In genomic region chr5:28060506-28060905, GRCm38 (mm10) we compare ENCODE assay signal across 10 mouse cellular contexts. TPM values are rescaled to one million over a fixed set of nuclear protein-coding genes. Genes with fewer than 3 reads are reported as not detected.
DNase-seq lines count a peak whose midpoint lies in the region; ATAC-seq and TF ChIP-seq lines count a peak whose summit lies in the region.
"Had no signal": no experiment of that assay in that cellular context is flagged by ENCODE, and none has a peak within 500 bp of the region (broad histone marks: within the 10 kb centered on the region; RNA-seq: fewer than 3 reads in every experiment).

No protein-coding gene starts in this region.

- no peak for ATAC-seq in heart, embryonic 15.5 days (replicated peaks; ENCODE audit: insufficient number of reproducible peaks, insufficient read depth, low FRiP score, low read depth)
- ATAC-seq in lung, embryonic 14.5 days (ENCODE audit: insufficient read depth): 0 out of 2 replicates have a peak, but pooled peaks have one; percentile 60
- no peak for ATAC-seq in neural tube, embryonic 15.5 days (ENCODE audit: low FRiP score)

- H3K27me3 ChIP-seq in heart, embryonic 15.5 days: no peaks in the 10 kb centered on the region
- H3K27me3 ChIP-seq in lung, embryonic 14.5 days (ENCODE audit: insufficient read depth, low read length): no peaks in the 10 kb centered on the region
- no peaks in the 10 kb centered on the region for H3K27me3 ChIP-seq in neural tube, embryonic 15.5 days (replicated peaks)
- H3K27me3 ChIP-seq: limb, embryonic 15.5 days had no signal

- DNase-seq in adrenal gland, postnatal 10 days: peak; percentile 12
- no peak for DNase-seq in adrenal gland, adult 2 months
- no peak for DNase-seq in heart, adult 9 months (ENCODE audit: low spot score in 2 of 2)
- peak; percentile 75 to 76 for DNase-seq in cerebellum, postnatal 14 days
- peak; percentile 45 for DNase-seq in lung, embryonic 14.5 days
- DNase-seq in left cerebral cortex, adult 8-10 months (ENCODE audit: low spot score in 2 of 2): no peak
- DNase-seq: kidney, adult 2 months had no signal

- peak overlapping the region; percentile 61 for H3K27ac ChIP-seq in heart, embryonic 15.5 days
- peak overlapping the region; percentile 48 for H3K27ac ChIP-seq in lung, embryonic 14.5 days (ENCODE audit: low read depth)
- no peak overlapping the region for H3K27ac ChIP-seq in neural tube, embryonic 15.5 days (replicated peaks)
- H3K27ac ChIP-seq: limb, embryonic 15.5 days had no signal

- no peaks in the 10 kb centered on the region for H3K9me3 ChIP-seq in heart, embryonic 15.5 days (replicated peaks)
- no peaks in the 10 kb centered on the region for H3K9me3 ChIP-seq in lung, embryonic 14.5 days (ENCODE audit: low read depth, low read length)
- no peaks in the 10 kb centered on the region for H3K9me3 ChIP-seq in neural tube, embryonic 15.5 days (replicated peaks)
- H3K9me3 ChIP-seq: limb, embryonic 15.5 days had no signal

- no peak for TF ChIP-seq CTCF in lung, embryonic 14.5 days (IDR thresholded peaks at IDR 0.05; ENCODE audit: low read depth)

- H3K9ac ChIP-seq in heart, embryonic 15.5 days: no peak overlapping the region
- no peak overlapping the region for H3K9ac ChIP-seq in lung, embryonic 14.5 days
- no peak overlapping the region for H3K9ac ChIP-seq in neural tube, embryonic 15.5 days (replicated peaks)
- H3K9ac ChIP-seq: limb, embryonic 15.5 days had no signal

- no peak overlapping the region for H3K4me3 ChIP-seq in heart, embryonic 15.5 days
- H3K4me3 ChIP-seq in lung, embryonic 14.5 days (ENCODE audit: low read depth, low read length): no peak overlapping the region
- H3K4me3 ChIP-seq in neural tube, embryonic 15.5 days (replicated peaks): no peak overlapping the region
- H3K4me3 ChIP-seq: limb, embryonic 15.5 days had no signal

- H3K4me1 ChIP-seq in heart, embryonic 15.5 days (replicated peaks): peaks cover 24% of the 10 kb centered on the region
- no peaks in the 10 kb centered on the region for H3K4me1 ChIP-seq in lung, embryonic 14.5 days (ENCODE audit: insufficient read depth)
- H3K4me1 ChIP-seq in neural tube, embryonic 15.5 days: no peaks in the 10 kb centered on the region
- H3K4me1 ChIP-seq: limb, embryonic 15.5 days had no signal

- no peaks in the 10 kb centered on the region for H3K36me3 ChIP-seq in heart, embryonic 15.5 days
- H3K36me3 ChIP-seq in lung, embryonic 14.5 days (ENCODE audit: insufficient read depth): no peaks in the 10 kb centered on the region
- no peaks in the 10 kb centered on the region for H3K36me3 ChIP-seq in neural tube, embryonic 15.5 days
- H3K36me3 ChIP-seq: limb, embryonic 15.5 days had no signal

- H3K4me2 ChIP-seq in heart, embryonic 15.5 days: no peak overlapping the region
- no peak overlapping the region for H3K4me2 ChIP-seq in lung, embryonic 14.5 days
- H3K4me2 ChIP-seq in neural tube, embryonic 15.5 days: no peak overlapping the region
- H3K4me2 ChIP-seq: limb, embryonic 15.5 days had no signal

RNA-seq across cellular contexts. Expression of gene Insig1, which starts 10.7 kb away (rescaled TPM):
- total RNA-seq in adrenal gland, postnatal 10 days (2021): 10 to 100 TPM; 67.2 to 71.2 TPM
- 100 to 1,000 TPM; 113 to 210 TPM for total RNA-seq in adrenal gland, adult 2 months (2021)
- 417 and 423 TPM in 2 replicates for polyA plus RNA-seq in adrenal gland, adult 2 months (2012; rRNA removed)
- polyA plus RNA-seq in heart, embryonic 15.5 days (2015; fragmentation: Nextera tagmentation; extraction: Ambion mirVana): 23.3 and 30.7 TPM in 2 replicates
- 66.5 and 74.8 TPM in 2 replicates for polyA plus RNA-seq in lung, embryonic 14.5 days (2014; fragmentation: Nextera tagmentation; extraction: Ambion mirVana)
- 100 to 1,000 TPM in 3 of 4 experiments, 10 to 100 TPM in 1; 93.1 to 116 (median 115) TPM for total RNA-seq in left cerebral cortex, adult 8-10 months (2022)
- polyA plus RNA-seq in neural tube, embryonic 15.5 days (2015; fragmentation: Nextera tagmentation; extraction: Ambion mirVana): 62.8 and 71.6 TPM in 2 replicates

Comparison
In these comparisons a context has a peak if more than half of its experiments do, and no peak if none do; other contexts are left out.
1. DNase-seq: peak in adrenal gland, postnatal 10 days (single experiment), cerebellum, postnatal 14 days (2 of 2) and lung, embryonic 14.5 days (single experiment); none in adrenal gland, adult 2 months (single experiment), heart, adult 9 months (0 of 2) and left cerebral cortex, adult 8-10 months (0 of 2).